Mouse (Mus musculus): ENCODE measurements around the gene Zfp36l2.

Gene Zfp36l2

DNA sequence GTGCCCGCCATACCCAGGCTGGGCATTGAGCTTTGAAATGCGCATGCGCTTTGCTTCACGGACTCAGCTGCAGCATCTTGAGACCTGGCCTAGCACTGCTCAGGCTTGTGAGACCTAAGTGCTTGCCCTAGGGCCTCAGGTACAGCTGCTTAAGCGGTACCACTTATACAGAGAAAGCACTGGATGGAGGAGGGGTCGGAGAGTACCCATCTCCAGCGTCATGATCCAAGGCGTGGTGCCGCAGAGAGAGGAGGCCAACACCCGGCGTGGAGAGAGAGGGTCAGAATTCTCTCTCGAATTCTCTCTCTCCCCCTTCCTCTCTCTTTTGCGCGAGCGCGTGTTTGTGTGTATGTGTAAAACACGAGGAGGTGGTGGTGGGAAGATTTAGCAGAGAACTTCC lies 12.6 kb downstream of the Zfp36l2 start:
- DNase-seq, result no peak

GRCm38 (mm10) chr17:84167377-84167776 lies 20.4 kb downstream of the Zfp36l2 start:
- no peak for DNase-seq

- no peak for DNase-seq
Measured at GRCm38 (mm10) chr17:84166135-84166860, 21.4 kb downstream of the Zfp36l2 start.

DNA sequence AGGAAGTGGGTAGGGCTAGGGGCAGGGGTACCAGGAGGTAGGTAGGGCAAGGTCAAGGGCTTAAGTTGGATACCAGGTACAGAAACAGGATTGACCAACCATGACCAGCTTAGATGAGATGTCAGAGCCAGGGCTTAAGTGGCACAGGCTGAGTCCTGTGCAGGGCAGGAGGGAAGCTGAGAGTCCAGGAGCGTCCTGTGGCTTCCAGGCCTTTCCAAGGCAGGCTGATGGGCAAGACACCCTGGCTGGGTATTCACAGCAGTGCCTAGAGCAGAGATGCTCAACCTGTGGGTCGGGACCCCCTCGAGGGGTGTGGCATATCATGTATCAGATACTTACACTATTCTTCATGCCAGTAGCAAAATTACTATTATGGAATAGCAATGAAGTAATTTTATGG lies 22.0 kb downstream of the Zfp36l2 start:
- DNase-seq, result no peak

- DNase-seq, result peak in 1 of 2 experiments; percentile 0
Measured at GRCm38 (mm10) chr17:84164146-84164545, 23.6 kb downstream of the Zfp36l2 start.

- DNase-seq, result no peak
Measured at GRCm38 (mm10) chr17:84163066-84163785, 24.5 kb downstream of the Zfp36l2 start.

- DNase-seq, result peak in 1 of 2 experiments; percentile 0
Measured at GRCm38 (mm10) chr17:84162211-84162760, 25.5 kb downstream of the Zfp36l2 start.

DNA sequence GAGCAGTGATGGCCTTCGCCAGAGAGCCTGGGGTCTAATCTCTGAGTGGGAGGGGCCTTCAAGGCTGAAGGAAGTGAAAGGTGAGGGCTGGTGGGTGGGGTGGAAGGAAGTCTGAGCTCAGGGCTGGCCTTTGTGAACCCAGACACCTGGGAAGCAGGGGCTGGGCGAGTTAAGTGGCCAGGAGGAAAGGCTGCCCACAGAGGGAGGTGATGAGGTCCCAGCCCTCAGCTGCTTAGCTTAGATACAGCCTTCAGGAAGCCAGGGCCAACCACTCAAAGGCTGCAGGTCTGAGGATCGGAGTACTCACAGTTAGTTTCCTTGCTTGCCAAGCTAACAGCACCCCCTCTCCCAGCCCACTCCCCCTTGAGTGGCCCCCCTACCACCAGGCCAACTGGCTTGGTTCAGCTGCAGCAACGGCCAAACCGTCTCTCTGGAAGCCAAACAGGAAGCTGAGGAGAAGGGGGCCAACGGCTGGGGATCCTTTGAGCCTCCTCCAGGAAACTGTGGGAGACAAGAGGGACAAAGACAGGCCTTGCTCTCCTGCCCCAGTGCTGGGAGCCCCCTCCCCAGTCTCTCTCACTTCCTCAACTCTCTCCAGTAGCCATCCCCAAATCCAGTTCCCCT lies 26.4 kb downstream of the Zfp36l2 start:
- DNase-seq, result no peak

DNA sequence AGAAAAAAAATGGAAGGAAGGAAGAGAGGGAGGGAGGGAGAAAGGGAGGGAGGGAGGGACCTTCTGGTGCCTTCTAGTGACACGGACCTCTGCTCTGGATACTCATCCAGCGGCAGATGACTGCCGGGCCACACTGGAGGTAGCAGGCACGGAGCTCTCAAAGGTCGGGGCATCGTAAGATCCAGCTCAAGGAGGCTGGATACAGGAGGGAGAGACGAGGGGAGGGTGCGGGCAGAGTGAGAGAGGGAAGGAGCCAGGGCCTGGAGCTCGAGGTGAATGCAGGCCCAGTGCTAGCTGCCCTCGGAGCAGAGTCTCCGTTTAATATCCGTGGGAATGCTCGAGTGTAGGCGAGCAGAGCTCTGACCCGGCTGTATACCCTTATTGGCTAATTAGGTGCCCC lies 28.9 kb downstream of the Zfp36l2 start:
- no peak for DNase-seq

- no peak for DNase-seq
Measured at GRCm38 (mm10) chr17:84158461-84158795, 29.3 kb downstream of the Zfp36l2 start.

- DNase-seq, result no peak
Measured at GRCm38 (mm10) chr17:84157743-84158460, 29.8 kb downstream of the Zfp36l2 start.

- no peak for DNase-seq
Measured at GRCm38 (mm10) chr17:84156748-84157742, 30.7 kb downstream of the Zfp36l2 start.

GRCm38 (mm10) chr17:84156227-84156573 lies 31.5 kb downstream of the Zfp36l2 start:
- DNase-seq, result no peak

DNA sequence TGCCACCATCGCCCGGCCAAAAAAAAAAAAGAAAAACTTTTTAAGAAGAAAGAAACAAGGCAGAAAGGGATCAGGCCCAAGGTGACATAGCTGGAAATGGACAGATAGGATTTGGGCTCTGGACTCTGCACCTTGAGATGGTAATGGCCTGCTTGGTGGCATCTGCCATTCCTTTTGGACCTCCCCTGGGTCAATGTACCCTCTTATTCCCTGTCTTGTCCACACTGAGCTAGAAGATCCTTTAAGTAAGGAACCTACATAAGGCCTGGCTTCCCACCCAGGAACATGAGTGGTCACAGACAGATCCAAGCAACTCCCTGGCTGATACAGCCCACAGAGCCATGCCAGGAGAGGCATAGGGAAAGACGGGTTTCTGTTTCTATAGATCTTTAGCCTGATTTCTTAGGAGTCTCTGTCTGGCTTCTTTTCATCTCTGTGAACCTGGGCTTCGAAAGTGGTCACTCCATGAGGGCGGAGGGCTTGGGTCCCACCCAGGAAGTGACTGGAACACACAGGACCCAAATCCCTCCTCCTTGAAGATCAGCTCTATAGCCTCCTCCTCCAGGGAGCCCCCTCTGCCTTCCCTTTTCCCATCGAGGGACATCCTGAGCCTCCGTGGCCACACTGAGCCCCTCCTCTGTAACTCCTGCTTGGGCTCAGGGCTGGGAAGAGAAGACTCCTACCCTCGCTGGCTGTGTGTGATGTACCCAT lies 32.1 kb downstream of the Zfp36l2 start:
- no peak for DNase-seq

DNA sequence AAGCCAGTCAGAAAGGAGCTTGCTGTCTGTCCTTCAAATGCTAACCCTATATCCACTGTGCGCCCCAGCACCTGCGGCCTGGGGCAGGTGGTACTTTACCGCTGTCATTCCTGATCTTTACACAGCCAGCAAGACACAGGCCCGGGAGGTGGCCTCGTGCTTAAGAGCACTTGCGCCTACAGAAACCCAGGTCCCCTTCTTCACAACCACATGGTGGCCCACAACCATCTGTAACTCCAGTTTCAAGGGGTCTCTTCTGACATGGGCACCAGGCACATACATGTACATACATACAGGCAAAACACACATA lies 32.8 kb downstream of the Zfp36l2 start:
- DNase-seq, result no peak

DNA sequence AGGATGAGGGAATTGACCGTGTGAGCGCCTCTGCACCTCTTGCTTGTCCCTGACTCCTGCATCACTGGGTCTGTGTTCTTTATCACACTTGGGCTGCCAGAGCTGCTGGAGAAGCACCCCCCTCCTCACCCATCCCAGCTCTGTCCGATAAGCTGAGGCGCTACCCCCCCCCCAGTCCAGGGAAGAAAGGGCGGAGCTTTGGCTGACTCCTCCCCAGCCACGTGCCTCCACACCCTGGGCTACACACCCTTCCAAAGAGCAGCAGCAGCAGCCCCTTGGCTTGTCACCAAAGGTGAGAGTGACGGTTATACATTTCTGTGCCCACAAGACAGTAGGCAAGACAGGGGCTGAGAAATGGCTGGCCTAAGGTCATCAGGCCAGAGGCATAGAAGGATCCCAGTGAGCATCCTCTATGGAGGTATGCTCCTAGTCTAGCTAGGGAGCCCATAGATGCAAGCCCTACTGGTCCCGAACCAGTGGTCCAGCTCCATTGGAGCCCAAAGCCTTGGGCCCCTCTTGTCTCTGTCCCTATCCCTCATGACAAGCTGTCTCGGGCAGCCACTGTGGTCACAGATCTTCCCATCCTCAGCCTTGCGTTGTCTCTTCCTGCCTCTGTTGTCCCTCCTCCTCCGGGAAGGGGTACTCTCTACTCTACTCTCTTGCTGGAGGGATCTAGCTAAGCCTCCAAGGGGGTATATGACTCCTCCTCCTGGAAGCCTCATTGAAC lies 33.3 kb downstream of the Zfp36l2 start:
- DNase-seq, result no peak

GRCm38 (mm10) chr17:84152976-84153786 lies 34.6 kb downstream of the Zfp36l2 start:
- no peak for DNase-seq

DNA sequence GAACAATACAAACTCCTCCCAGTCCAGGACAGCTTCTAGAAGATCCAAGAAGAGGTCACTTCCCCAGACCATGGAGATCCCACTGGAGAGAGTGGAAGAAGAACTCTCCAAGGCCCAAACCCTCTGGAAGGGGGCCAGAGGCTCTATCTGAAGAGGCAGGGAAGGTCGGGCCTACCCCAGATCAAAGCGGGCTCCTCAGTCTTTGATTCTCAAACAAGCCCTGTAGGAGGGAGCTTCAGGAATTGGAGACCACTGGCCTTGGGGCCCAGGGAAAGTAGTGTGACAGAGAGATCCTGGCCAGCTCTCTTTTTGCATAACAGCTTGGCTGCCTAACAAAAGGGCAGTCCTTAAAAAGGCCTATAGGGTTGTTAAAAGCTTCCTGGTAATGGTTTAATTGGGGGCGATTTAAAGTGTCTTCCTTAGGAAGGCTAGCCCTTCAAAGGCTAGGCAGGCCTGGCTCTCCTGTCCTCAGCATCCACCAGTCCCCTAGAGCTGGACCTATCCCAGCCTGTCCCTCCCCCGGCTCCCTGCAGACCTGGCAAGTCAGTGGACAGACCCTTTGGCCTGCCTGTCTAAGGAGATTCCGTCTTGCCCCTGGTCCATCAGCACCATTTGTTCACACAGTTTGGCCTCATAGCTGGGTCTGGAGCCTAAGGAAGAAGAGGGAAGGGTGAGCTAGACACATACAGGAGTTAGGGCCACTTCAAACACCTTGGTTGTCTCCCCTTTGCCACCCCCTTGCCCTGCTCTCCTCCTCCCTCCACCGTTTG lies 35.4 kb downstream of the Zfp36l2 start:
- DNase-seq, result no peak

- DNase-seq, result no peak
Measured at GRCm38 (mm10) chr17:84151306-84151705, 36.4 kb downstream of the Zfp36l2 start.

Data from cerebellum, adult 18-20 months (tissue).